Mouse (Mus musculus) ES-Bruce4 (cell line): ENCODE results near the gene Gm5128.
"Not testable (repeated sequence)": the region's sequence is repeated elsewhere in the genome, so short reads cannot be mapped to it uniquely, and the experiment has no call there.

Experiments
- CTCF ChIP-seq: IDR thresholded peaks from one replicate; pipeline ENCODE4 v1.8.1; 2011; ENCODE audit warnings: low read depth, low read length
- EP300 ChIP-seq: IDR thresholded peaks from 2 replicates; pipeline ENCODE4 v1.6.1; 2011; ENCODE audit warnings: low read depth, low read length; ENCODE audit not compliant: insufficient read depth
- POLR2A ChIP-seq: IDR thresholded peaks from one replicate; pipeline ENCODE4 v1.8.1; 2011; ENCODE audit warnings: low read length; ENCODE audit not compliant: insufficient read depth

DNA sequence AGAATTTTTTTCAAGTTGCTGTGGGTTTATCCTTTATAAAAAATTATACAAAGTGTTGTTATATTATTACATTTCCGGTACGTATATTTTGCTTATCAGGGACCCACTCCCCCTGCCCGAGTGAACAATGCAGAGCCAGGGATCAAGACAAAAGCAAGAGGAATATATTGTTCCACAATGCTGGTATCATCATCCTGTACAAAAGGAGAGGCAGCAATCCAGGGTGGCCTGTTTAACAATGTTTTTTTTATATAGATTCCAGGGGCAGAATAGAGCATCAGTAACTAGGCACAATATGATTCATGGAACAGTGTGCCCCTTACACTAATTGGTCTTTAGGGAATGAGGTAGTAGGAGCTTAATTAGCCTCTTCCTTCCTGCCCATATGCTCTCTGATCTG is 30.5 kb downstream of the Gm5128 start:
- not testable (repeated sequence) for TF ChIP-seq CTCF, POLR2A, EP300
